Mouse (Mus musculus) hindbrain, embryonic 16.5 days (tissue): ENCODE measurements around the gene Gm49450. TPM values are rescaled to one million over a fixed set of nuclear protein-coding genes. Genes with fewer than 3 reads are reported as not detected.
A peak's percentile ranks its signal among the peaks of the same experiment; 100 is the strongest.

Experiments
- ATAC-seq: fragments of 200-750 bp; cut with Nextera tagmentation; 2 replicates; pipeline ENCODE4 v1.8.0; 2017; ENCODE audit warnings: moderate TSS enrichment, moderate library complexity
- H3K27ac ChIP-seq: fragments of 300-500 bp; sonication (generic); 2 replicates; pipeline ENCODE4 v1.5.1; 2014; ENCODE audit warnings: low read depth, mild to moderate bottlenecking, control low read depth, low read length, moderate library complexity
- H3K27me3 ChIP-seq: fragments of 300-500 bp; sonication (generic); replicated peaks from 2 replicates; pipeline ENCODE4 v1.6.1; 2014; ENCODE audit warnings: low read length; ENCODE audit not compliant: control insufficient read depth, insufficient read depth
- H3K36me3 ChIP-seq: fragments of 300-500 bp; sonication (generic); 2 replicates; pipeline ENCODE4 v1.6.1; 2014; ENCODE audit warnings: mild to moderate bottlenecking, low read length, moderate library complexity, mixed read lengths; ENCODE audit not compliant: control insufficient read depth, insufficient read depth
- H3K4me1 ChIP-seq: fragments of 300-500 bp; sonication (generic); 2 replicates; pipeline ENCODE4 v1.6.1; 2014; ENCODE audit warnings: low read depth, low read length; ENCODE audit not compliant: control insufficient read depth, insufficient read depth
- H3K4me2 ChIP-seq: fragments of 300-500 bp; sonication (generic); 2 replicates; pipeline ENCODE4 v1.6.1; 2014; ENCODE audit warnings: mild to moderate bottlenecking, low read length, control low read depth, moderate library complexity
- H3K4me3 ChIP-seq: fragments of 300-500 bp; sonication (generic); 2 replicates; pipeline ENCODE4 v1.5.1; 2014; ENCODE audit warnings: mild to moderate bottlenecking, low read length, control low read depth, moderate library complexity
- H3K9ac ChIP-seq: fragments of 300-500 bp; sonication (generic); 2 replicates; pipeline ENCODE4 v1.6.1; 2014; ENCODE audit warnings: low read depth, mild to moderate bottlenecking, control low read depth, low read length, moderate library complexity
- H3K9me3 ChIP-seq: fragments of 300-500 bp; sonication (generic); 2 replicates; pipeline ENCODE4 v1.6.1; 2014; ENCODE audit warnings: mild to moderate bottlenecking, low read length, moderate library complexity; ENCODE audit not compliant: control insufficient read depth
- WGBS: fragments of 180-500 bp; shearing (Covaris S2); extraction: QIAGEN DNeasy Blood & Tissue Kit; methylation state at CpG from one replicate; pipeline ENCODE4 v1.1.7; 2014; 5-methylcytosine and 5-hydroxymethylcytosine counted together
- polyA plus RNA-seq: library from polyadenylated mRNA; unstranded; fragments of >200 nt; fragmentation: Nextera tagmentation; extraction: Ambion mirVana; gene quantifications from 2 replicates; pipeline ENCODE4 v1.2.1, GENCODE M21; 2015

Gene Gm49450
- polyA plus RNA-seq, 1 experiment from 2014 or later: not detected

GRCm38 (mm10) chr15:98985982-98986715, 32.8 kb upstream of the Gm49450 start:
- no peak for ATAC-seq

DNA sequence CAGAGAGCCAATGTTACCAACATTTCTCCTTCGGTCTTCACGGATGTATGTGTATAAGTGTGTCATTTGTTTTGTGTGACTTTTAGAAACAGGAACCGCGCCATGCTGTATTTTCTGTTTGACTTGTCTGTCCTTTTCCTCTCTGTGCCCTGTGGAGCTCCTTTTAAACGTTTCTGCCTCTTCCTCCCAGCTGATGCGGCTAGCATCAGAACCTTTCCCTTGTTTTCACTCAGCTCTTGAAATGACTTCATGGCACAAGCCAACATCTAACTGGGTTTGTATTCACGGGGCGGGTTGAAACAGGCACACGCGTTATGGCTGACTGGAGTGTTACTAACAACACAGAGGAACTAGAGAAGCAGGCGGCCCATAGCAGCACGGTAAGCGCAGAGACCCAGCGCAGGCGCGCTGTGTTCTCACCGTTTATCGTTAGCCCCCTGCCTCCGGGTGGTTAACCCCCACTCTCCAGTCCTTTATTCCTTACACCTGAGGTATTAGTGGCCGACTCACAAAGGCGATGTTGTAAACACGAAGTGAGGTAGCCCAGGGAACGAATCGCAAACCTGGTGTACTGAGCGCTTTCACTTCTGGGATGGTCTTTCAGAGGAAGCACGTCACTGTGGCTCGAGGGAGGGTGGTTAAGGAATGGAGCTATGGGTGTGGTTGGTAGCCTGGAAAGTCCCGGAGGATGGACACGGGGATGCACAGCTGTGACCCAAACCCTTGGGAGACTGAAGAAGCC, 32.1 kb upstream of the Gm49450 start:
- Histone ChIP-seq H3K9ac (peak overlapping the region; percentile 83), H3K4me1 (peaks cover 42% of the 10 kb centered on the region), H3K27me3 (no peaks in the 10 kb centered on the region), H3K36me3 (no peaks in the 10 kb centered on the region), H3K4me3 (peak overlapping the region; percentile 48), H3K9me3 (no peaks in the 10 kb centered on the region), H3K27ac (peak overlapping the region; percentile 98), H3K4me2 (peak overlapping the region; percentile 85)
- WGBS: 1% methylated on average over 29 of the region's 29 CpGs
- peak; percentile 76 for ATAC-seq

More at GRCm38 (mm10) chr15:98985982-98986715, 32.8 kb upstream of the Gm49450 start:
- no peaks in the 10 kb centered on the region for H3K9me3 ChIP-seq
- no peaks in the 10 kb centered on the region for H3K36me3 ChIP-seq
- 10% methylated on average over 12 of the region's 12 CpGs for WGBS
- peak overlapping the region; percentile 85 for H3K4me2 ChIP-seq
- H3K4me3 ChIP-seq: peak overlapping the region; percentile 48
- H3K27ac ChIP-seq: peak overlapping the region; percentile 98
- peaks cover 49% of the 10 kb centered on the region for H3K4me1 ChIP-seq
- no peaks in the 10 kb centered on the region for H3K27me3 ChIP-seq
- H3K9ac ChIP-seq: peak overlapping the region; percentile 83

DNA sequence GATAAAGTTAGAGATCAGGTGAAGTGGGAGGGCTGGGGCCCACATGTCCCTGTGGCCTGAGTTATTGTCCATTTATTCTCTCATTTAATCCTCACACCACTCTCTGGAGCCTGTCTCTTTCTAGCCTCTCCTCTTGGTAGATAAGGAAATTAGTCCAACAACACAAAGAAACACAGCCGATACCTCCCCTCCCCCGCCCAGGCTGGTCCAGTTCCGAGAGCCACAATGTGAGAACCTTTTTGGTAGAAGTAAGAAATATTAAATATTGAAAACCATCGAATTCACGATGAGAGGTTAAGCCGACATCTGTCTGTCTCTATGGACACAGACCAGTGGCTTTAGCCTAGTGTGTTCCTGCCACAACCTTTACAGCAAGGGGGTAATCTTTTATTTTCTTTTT, 31.3 kb upstream of the Gm49450 start:
- H3K9me3 ChIP-seq: no peaks in the 10 kb centered on the region
- H3K4me2 ChIP-seq: peak overlapping the region; percentile 85
- peak overlapping the region; percentile 98 for H3K27ac ChIP-seq
- no peaks in the 10 kb centered on the region for H3K27me3 ChIP-seq
- H3K4me3 ChIP-seq: peak overlapping the region; percentile 48
- H3K9ac ChIP-seq: peak overlapping the region; percentile 83
- peaks cover 38% of the 10 kb centered on the region for H3K4me1 ChIP-seq
- no peaks in the 10 kb centered on the region for H3K36me3 ChIP-seq
- WGBS: 20% methylated on average over 6 of the region's 6 CpGs
- no peak for ATAC-seq

- H3K4me3 ChIP-seq: peak overlapping the region; percentile 48
- WGBS: 6% methylated on average over 16 of the region's 16 CpGs
- H3K9me3 ChIP-seq: no peaks in the 10 kb centered on the region
- H3K4me1 ChIP-seq: peaks cover 34% of the 10 kb centered on the region
- no peaks in the 10 kb centered on the region for H3K27me3 ChIP-seq
- no peaks in the 10 kb centered on the region for H3K36me3 ChIP-seq
- ATAC-seq: peak; percentile 73
- H3K9ac ChIP-seq: peak overlapping the region; percentile 68
- peak overlapping the region; percentile 85 for H3K4me2 ChIP-seq
- H3K27ac ChIP-seq: peak overlapping the region; percentile 98
These were observed 30.2 kb upstream of the Gm49450 start for GRCm38 (mm10) chr15:98983431-98984081.

GRCm38 (mm10) chr15:98982100-98982499, 28.7 kb upstream of the Gm49450 start:
- no peak overlapping the region for H3K4me3 ChIP-seq
- H3K27ac ChIP-seq: peak overlapping the region; percentile 98
- H3K27me3 ChIP-seq: no peaks in the 10 kb centered on the region
- no peaks in the 10 kb centered on the region for H3K36me3 ChIP-seq
- no peak overlapping the region; the same call in 1 of the 2 replicates for H3K9ac ChIP-seq
- H3K4me1 ChIP-seq: peaks cover 34% of the 10 kb centered on the region
- WGBS: 53% methylated on average over 6 of the region's 6 CpGs
- H3K4me2 ChIP-seq: peak overlapping the region; percentile 7; the same call in 1 of the 2 replicates
- H3K9me3 ChIP-seq: no peaks in the 10 kb centered on the region
- ATAC-seq: no peak

DNA sequence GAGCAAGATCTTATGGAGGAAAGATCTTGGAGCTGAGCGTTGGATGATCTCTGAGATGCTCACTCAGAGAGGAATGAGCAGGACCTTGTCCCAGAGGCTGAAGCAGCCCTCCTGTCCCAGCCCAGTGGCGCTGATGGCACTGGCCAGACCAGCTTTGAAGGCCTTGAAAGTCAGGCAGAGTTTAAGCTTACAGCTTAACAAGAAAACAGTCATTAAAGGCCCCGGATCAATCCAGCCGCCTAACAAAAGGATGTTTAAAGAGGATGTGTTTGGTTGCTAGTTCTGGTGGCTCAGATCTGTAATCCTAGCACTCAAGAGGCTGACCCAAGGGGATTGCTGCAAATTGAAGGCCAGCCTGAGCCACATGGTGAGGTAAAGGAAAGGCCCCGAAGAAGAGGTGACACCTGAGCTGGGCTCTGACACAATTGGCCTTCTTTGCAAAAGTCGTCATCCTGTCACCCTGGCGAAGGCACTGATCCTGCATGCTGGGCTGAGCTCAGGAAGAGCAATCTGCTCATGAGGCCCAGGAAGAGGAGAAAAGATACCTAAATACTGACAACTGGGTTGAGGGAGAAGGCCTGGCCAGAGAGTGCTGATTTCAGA, 26.8 kb upstream of the Gm49450 start:
- Histone ChIP-seq H3K9me3 (no peaks in the 10 kb centered on the region), H3K36me3 (no peaks in the 10 kb centered on the region), H3K4me2 (no peak overlapping the region), H3K9ac (no peak overlapping the region), H3K27me3 (no peaks in the 10 kb centered on the region), H3K27ac (0 out of 2 replicates have a peak overlapping the region, but pooled peaks have one; percentile 1), H3K4me3 (no peak overlapping the region), H3K4me1 (peaks cover 37% of the 10 kb centered on the region)
- ATAC-seq: no peak
- WGBS: 52% methylated on average over 7 of the region's 7 CpGs

- H3K9me3 ChIP-seq: no peaks in the 10 kb centered on the region
- peak overlapping the region; percentile 20 for H3K4me3 ChIP-seq
- peak overlapping the region; percentile 92 for H3K27ac ChIP-seq
- 28% methylated on average over 20 of the region's 20 CpGs for WGBS
- ATAC-seq: no peak
- H3K9ac ChIP-seq: peak overlapping the region; percentile 62
- peaks cover 37% of the 10 kb centered on the region for H3K4me1 ChIP-seq
- peak overlapping the region; percentile 58 for H3K4me2 ChIP-seq
- no peaks in the 10 kb centered on the region for H3K36me3 ChIP-seq
- no peaks in the 10 kb centered on the region for H3K27me3 ChIP-seq
These were observed 25.2 kb upstream of the Gm49450 start for GRCm38 (mm10) chr15:98978409-98979172.

- H3K36me3 ChIP-seq: no peaks in the 10 kb centered on the region
- no peaks in the 10 kb centered on the region for H3K27me3 ChIP-seq
- no peaks in the 10 kb centered on the region for H3K9me3 ChIP-seq
- 22% methylated on average over 14 of the region's 14 CpGs for WGBS
- peak overlapping the region; percentile 25 for H3K4me3 ChIP-seq
- peak overlapping the region; percentile 62 for H3K9ac ChIP-seq
- H3K4me1 ChIP-seq: peaks cover 41% of the 10 kb centered on the region
- H3K4me2 ChIP-seq: peak overlapping the region; percentile 58
- ATAC-seq: peak; percentile 75
- H3K27ac ChIP-seq: peak overlapping the region; percentile 92
These were observed 24.5 kb upstream of the Gm49450 start for GRCm38 (mm10) chr15:98977759-98978408.
